Mouse (Mus musculus) testis, adult 2 months (tissue): ENCODE results near the gene Insl5.

Experiments used
- CTCF ChIP-seq: fragments of 200-500 bp; IDR thresholded peaks from 2 replicates; pipeline ENCODE4 v1.5.1; 2012; ENCODE audit warnings: low read depth, mild to moderate bottlenecking, inconsistent platforms, low read length, moderate library complexity; ENCODE audit not compliant: control insufficient read depth, insufficient read depth, insufficient replicate concordance
- POLR2A ChIP-seq: fragments of 200-500 bp; IDR thresholded peaks from 2 replicates; pipeline ENCODE4 v1.6.1; 2012; ENCODE audit warnings: low read depth, mild to moderate bottlenecking, inconsistent platforms, low read length, moderate library complexity; ENCODE audit not compliant: control insufficient read depth

GRCm38 (mm10) chr4:103039838-103040191 is 13.2 kb upstream of the Insl5 start:
- TF ChIP-seq CTCF (no peak), POLR2A (no peak)
